Mouse (Mus musculus) ES-Bruce4 (cell line): ENCODE measurements around the gene Igfbp1.

Experiments
- EP300 ChIP-seq: IDR thresholded peaks from 2 replicates; pipeline ENCODE4 v1.6.1; 2011; ENCODE audit warnings: low read depth, low read length; ENCODE audit not compliant: insufficient read depth
- POLR2A ChIP-seq: IDR thresholded peaks from one replicate; pipeline ENCODE4 v1.8.1; 2011; ENCODE audit warnings: low read length; ENCODE audit not compliant: insufficient read depth

- TF ChIP-seq POLR2A (no peak), EP300 (no peak)
These were observed 13.6 kb downstream of the Igfbp1 start for GRCm38 (mm10) chr11:7211211-7211610.
